Mouse (Mus musculus) MEL (cell line): ENCODE measurements around the gene Ganc.

Experiments
- CHD1 ChIP-seq: IDR thresholded peaks from 2 replicates; pipeline ENCODE4 v1.6.1; 2012; ENCODE audit warnings: low read depth, mild to moderate bottlenecking, inconsistent platforms, low read length, improper control_type of control experiment
- CTCF ChIP-seq, 3 experiments: IDR thresholded peaks in 2 of 3; conservative IDR thresholded peaks in 1 of 3; 2 replicates each; pipeline ENCODE4 v1.5.1; 2011 to 2012; ENCODE audit warnings: low read length in 3 of 3, low read depth in 2 of 3, mild to moderate bottlenecking in 2 of 3, improper control_type of control experiment in 1 of 3, inconsistent platforms in 1 of 3, mixed read lengths in 1 of 3, moderate library complexity in 1 of 3; ENCODE audit not compliant: control insufficient read depth in 1 of 3, insufficient read depth in 1 of 3, poor library complexity in 1 of 3, severe bottlenecking in 1 of 3
- ETS1 ChIP-seq: IDR thresholded peaks from 2 replicates; pipeline ENCODE4 v1.6.1; 2012; ENCODE audit warnings: low read depth, mild to moderate bottlenecking, inconsistent platforms, low read length, improper control_type of control experiment, moderate library complexity
- KAT2A ChIP-seq: conservative IDR thresholded peaks from 2 replicates; pipeline ENCODE4 v1.6.1; 2012; ENCODE audit warnings: low read depth, low read length, improper control_type of control experiment, inconsistent platforms
- MAFK ChIP-seq: IDR thresholded peaks from 2 replicates; pipeline ENCODE4 v1.6.1; 2011; ENCODE audit warnings: low read depth, mild to moderate bottlenecking, low read length, improper control_type of control experiment, borderline replicate concordance
- MYB ChIP-seq: IDR thresholded peaks from 2 replicates; pipeline ENCODE4 v1.6.1; 2011; ENCODE audit warnings: mild to moderate bottlenecking, low read depth, low read length, improper control_type of control experiment
- POLR2A ChIP-seq, 2 experiments: IDR thresholded peaks; 2 replicates each; pipeline ENCODE4 v1.6.1; 2011 to 2012; ENCODE audit warnings: low read length in 2 of 2, mild to moderate bottlenecking in 2 of 2, control low read depth in 1 of 2, improper control_type of control experiment in 1 of 2, low read depth in 1 of 2, moderate library complexity in 1 of 2; ENCODE audit not compliant: control insufficient read depth in 1 of 2, insufficient read depth in 1 of 2, poor library complexity in 1 of 2
- RCOR1 ChIP-seq: IDR thresholded peaks from 2 replicates; pipeline ENCODE4 v1.6.1; 2012; ENCODE audit warnings: low read depth, mild to moderate bottlenecking, inconsistent platforms, low read length, improper control_type of control experiment
- USF1 ChIP-seq: IDR thresholded peaks from 2 replicates; pipeline ENCODE4 v1.6.1; 2014; ENCODE audit warnings: low read depth, mild to moderate bottlenecking, inconsistent platforms, low read length, improper control_type of control experiment, moderate library complexity
- ZC3H11A ChIP-seq: IDR thresholded peaks from 2 replicates; pipeline ENCODE4 v1.6.1; 2012; ENCODE audit warnings: low read depth, mild to moderate bottlenecking, inconsistent platforms, low read length, improper control_type of control experiment
- ZKSCAN1 ChIP-seq: IDR thresholded peaks from 2 replicates; pipeline ENCODE4 v1.6.1; 2012; ENCODE audit warnings: low read depth, mild to moderate bottlenecking, inconsistent platforms, low read length, improper control_type of control experiment, moderate library complexity

- TF ChIP-seq RCOR1 (no peak), POLR2A (IDR thresholded peaks at IDR 0.05; ENCODE audit: control insufficient read depth in 1 of 2, insufficient read depth in 1 of 2, low read depth in 1 of 2, low read length in 2 of 2, poor library complexity in 1 of 2) (no peak), ETS1 (no peak), ZKSCAN1 (no peak), CTCF (IDR thresholded peaks at IDR 0.05 in 2 of 3, conservative IDR thresholded peaks at IDR 0.05 in 1 of 3; ENCODE audit: control insufficient read depth in 1 of 3, insufficient read depth in 1 of 3, low read depth in 2 of 3, low read length in 3 of 3, poor library complexity in 1 of 3, severe bottlenecking in 1 of 3) (no peak), MAFK (no peak), MYB (no peak), CHD1 (no peak), KAT2A (no peak), ZC3H11A (no peak), USF1 (no peak)
Observed at GRCm38 (mm10) chr2:120470856-120471255, 67.2 kb downstream of the Ganc start.
